Mouse (Mus musculus) natural killer cell, adult 2 months (primary cell): ENCODE measurements around the gene Gsn.

Experiments
- DNase-seq, 2 experiments: peaks; one replicate each; pipeline ENCODE4 v3.0.0; 2022; ENCODE audit warnings: low spot score in 2 of 2

The Gsn gene

DNA sequence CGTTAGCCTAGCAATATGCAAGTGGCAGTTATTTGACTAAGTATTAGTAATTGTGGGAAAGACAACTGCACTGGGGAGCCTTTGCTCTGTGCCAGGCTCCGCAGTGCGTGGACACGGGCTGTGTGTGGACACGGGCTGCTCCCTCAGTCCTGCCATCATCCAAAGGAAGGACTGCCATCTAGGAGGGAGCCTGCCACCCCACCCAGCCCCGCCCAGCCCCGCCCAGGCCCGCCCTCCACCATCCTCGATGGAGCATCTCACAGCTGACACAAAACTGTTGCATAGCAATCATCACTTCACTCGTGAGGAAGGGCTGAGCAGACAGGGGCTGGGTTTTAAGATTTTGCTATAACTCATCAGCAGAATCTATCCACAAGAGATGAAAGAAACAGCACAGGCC, 69.8 kb downstream of the Gsn start:
- no peak for DNase-seq

DNA sequence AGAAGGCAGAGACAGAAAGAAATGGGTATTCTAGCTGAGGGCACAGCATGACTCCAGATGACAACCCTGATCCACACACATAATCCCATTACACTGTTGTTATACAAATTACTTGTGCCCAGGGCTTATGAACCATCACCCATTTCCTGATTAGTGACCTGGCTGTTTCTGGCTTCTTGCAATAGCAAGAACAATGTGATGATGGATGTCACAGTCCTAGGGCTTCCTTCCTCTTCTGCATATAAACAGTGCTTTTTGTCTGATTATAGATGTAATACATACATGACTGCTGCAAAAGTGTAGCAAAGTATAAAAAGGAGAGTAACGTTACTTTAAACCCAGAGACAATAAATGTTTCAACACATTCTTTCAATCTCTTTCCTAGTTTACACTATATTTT, 70.8 kb downstream of the Gsn start:
- DNase-seq: no peak

DNA sequence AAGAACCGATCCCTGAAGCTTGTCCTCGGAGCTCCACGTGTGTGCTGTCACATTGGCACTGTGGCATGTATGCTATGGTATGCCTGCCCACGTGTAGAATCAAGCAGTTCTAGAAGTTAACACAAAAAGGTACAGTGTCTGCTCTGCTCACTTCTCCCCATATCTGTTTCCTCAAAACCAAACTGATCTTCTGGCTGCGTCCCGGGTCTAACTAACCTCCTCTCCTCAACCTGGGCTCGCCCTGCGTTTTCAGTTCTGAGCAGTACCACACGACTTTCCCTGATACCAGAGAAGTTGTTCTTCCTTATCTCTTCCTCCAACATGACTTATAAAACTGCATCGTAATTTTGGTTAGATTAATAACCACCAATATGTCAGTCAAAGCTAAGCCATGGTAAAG, 71.4 kb downstream of the Gsn start:
- no peak for DNase-seq

DNA sequence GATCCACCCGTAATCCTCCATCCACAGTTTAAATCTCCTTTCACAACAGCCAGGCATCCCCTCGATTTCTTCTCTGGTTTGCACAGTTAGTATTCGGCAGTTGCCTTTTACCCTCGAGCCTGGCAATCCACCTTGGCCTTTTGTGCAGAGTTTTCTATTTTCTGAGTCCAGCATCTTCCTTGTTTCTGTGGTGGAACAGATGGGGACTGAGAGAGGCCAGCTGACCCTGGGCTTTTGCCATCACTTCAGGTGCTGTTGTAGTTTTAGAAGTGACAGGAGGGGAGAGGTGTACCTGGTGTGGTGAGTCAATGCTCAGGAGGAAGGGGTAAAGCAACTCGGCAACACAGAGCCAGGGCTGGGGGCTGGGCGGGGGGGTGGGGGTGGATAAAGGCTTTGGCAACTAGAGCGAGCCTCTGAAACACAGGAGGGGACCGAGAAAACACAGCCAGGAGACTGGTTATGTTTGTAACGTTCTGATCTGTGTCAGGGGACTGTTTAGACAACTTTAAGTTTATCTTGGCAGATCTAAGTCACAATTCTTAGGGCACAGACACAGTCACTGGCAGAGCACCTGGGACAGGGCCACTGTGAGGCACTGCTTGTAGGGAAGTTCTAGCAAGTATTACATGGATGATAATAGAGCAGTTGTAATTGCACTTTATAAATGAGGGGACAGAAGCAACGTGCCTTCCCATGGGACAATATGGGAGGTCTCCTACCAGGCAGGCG, 72.0 kb downstream of the Gsn start:
- no peak for DNase-seq

DNA sequence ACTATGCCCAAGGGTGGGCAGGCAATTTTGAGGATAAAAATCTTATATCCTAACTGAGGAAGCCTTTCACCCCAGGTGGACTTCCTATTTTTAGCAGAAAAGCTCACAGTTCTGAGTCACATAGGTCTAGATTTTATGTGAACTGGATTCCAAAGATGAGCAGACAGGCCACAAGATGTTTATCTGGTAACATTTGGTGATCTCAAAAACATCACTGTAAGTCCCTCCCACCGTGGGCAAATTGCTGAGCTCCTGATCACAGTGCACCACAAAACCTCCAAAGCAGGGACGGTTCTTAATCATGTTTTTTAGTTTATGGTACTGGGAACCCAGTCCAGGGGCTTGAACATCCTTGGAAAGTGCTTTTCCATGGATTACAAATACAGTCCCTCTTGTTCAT, 72.9 kb downstream of the Gsn start:
- no peak for DNase-seq

DNA sequence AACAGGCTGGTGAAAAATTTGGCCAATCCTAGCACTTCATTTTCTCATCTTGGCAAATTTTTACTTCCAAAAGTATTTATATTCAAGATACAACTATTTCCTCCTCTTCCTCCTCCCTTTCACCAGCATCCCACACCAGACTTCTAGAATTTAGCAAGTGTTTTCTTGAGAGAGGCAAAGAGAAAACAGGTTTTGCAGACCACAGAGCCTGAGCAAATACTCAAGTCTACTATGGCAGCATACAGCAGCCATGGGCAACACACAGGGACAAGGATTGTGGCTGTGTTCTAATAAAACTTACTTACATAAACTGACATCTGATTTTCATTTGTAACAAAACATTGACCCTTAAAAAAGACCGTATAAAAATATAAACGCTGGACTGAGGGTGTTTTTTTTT, 75.0 kb downstream of the Gsn start:
- DNase-seq: no peak

DNA sequence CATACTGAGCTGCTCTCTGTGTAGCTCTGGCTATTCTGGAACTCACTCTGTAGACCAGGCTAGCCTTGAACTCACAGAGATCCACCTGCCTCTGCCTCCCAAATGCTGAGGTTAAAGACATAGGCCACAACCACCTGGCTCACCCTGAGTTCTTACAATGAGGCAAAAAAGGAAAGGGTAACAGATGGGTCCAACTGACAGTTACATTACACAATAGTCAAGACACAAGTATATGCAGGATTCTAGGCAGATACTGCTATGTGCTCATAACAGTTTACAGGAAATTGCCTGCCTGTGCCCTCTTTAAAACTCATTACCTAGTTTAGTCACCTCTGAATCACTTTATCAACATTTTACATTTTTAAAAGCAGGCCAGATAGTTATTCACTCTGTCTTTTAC, 77.5 kb downstream of the Gsn start:
- DNase-seq: no peak

DNA sequence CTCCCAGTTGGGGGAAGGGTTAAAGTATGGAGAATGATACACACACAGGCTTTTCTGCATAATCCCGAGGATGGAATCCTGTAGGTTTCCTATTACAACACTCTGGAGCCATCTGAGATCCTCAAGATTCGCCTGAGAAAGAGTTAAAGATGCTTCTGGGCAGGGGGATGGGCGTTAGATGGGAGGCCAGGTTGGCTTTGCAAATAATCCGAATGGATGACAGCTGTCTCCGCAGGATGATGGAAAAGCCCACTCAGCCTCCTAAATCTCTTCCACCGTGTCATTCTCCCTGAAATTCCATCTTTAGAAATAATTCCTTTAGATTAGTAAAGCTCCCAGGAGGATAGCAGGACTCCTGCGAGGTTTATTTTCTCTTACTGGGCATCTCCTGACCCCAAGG, 79.4 kb downstream of the Gsn start:
- DNase-seq: no peak

DNA sequence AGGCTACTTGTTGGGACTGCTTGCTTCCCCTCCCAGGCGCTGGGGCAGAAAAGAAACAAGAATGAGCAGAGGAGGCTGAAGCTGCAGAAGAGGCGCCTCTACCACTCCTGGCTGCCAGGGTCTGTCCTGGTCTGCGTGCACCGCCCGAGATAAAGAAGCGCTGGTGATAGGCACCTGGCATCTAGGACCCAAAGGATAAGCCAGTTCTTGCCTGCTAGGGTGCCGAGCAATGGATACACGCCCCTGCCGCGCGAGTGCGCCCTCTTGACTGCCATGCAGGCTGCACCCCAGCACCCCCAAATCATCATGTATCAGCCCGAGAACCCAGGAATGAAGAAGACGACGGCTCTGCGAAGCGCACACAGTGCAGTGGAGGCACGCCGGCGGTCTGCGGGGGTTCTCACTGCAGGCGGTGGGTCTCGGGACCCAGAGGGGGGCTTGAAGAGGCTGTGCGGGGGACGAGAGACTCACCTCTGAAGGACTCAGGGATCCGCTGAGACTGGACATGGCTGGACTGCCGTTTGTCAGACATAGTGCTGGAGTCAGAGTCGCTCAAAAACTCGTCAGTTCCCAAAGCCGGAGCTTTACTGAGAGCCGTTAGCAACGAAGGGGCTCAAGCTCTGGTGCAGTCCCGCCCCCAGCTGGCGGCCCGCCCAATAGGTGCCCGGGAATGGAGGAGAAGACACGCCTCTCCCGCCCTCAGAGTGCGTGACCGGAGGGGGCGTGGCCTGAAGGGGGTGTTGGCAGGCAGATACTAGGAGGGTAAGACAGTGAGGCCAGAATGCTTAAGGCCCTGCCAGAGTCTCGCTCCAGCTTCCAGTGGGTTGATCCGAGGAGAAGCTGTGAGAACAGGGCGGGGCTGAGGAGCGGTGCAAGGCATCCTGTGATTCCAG, 80.5 kb downstream of the Gsn start, which contains the start of gene Stom:
Gene Stom (minus strand): TSS at position 589 of the 893 bp plus-strand sequence.
- peak; percentile 98 to 99 for DNase-seq

DNA sequence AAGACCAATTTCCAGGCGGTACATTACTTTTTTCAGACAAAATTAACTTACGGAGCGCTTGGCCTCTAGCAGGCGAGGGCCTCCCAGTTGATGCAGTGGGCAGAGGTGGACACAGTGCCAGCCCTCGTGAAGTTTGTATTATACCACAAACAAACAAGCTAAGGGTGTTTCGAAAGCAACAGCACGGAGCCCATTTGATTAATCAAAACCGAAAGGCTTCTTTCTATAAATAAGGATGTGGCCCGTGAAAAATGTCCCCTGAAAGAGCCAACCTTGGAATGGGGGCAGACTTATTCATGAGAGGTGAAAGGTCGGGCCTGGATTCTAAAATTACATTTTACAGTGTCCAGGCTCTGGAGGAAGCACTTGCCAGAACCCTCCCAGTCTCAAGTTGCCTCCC, 81.2 kb downstream of the Gsn start:
- DNase-seq: no peak

DNA sequence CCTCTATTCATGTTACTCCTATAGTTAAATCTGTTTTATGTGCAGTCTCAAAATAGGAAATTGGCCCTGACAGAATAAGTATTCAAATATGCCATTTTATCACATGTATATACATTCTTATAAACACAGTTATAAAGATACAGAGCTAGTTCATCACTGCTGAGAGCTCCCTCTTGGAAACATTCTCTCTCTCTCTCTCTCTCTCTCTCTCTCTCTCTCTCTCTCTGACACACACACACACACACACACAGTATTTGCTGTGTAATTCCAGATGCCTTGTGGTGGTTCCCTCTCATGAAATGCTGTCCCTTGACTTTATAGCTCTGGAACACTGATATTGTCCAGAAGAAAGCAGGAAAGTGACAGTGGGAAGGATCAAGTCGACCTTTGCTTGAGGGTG, 81.9 kb downstream of the Gsn start:
- no peak for DNase-seq

DNA sequence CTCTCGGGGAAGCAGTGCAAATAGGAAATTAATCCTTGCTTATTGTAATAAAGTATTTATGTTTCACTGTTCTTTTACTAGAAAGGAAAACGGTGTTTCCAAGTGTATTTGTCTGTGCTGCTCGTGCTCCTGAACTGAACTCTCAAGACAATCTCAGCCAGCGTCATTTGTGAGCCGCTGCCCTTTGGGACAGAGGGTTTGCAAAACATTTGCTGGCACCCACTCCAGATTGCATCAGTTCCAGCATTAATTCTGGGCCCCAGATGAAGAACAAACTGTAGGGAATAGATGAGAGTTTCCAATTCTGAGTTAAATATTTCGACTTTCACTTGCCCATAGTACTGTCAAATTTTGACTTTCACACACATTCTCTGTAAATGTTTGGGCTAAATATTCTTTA, 82.5 kb downstream of the Gsn start:
- no peak for DNase-seq

DNA sequence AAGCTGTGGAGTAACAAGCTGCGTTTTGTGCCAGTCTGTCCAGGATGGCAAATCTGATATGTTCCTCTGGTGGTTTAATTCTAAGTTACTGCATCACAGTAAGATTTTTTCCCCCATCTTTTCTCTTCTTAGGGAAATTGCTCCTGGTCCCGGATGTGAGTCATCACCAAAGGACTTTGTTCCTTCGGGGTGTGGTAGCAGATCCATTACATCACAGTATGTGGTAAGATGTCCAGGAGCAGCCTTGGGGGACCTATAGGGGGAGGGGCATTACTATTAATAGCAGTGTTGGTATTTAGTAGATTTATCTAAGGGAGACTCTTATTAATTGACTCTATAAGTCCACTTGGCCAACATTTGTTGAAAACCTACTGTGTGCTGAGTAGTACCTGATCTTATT, 86.4 kb downstream of the Gsn start:
- DNase-seq: no peak

DNA sequence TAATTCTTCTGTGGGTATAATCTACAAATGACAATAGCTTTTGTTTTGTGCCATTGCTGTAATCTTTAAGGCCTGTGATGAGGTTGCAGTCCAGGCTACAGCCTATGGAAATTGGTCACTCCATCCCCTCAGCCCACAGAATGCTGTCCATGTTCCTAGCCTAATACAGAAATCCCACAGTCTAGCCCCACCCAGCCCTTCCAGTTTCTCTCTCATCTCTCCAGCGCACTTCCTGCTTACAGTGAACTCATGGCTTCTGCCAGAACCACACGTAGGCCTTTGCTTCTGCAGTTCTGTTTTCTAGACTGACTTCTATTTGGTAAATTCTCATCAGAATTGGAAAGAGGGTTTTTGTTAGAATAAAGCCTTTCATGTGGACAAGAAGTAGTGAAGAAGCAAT, 89.8 kb downstream of the Gsn start:
- DNase-seq: no peak

DNA sequence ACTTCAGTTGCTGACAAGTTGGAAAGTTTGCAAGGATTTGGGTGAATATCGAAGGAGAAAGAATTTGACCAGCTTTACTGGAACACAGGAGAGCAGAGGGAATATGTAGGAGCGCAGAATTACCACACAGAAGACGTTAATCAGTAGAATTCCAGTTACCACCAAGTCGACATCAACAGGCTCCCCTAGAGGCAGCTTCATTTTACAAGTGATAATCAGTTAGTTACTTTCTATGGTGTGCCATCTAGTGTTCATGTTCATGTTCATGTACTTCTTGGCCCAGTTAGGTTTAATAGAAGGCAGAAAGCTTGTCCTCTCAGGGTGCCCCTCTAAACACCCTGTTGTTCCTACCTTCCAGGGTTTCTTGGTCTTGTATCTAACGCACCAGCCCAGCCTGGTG, 93.0 kb downstream of the Gsn start:
- DNase-seq: no peak
